Mouse (Mus musculus) midbrain, postnatal 0 days (tissue): ENCODE measurements at regions not wholly inside any gene's neighbourhood (a gene's known extent, or its start where the extent isn't known, plus 50 kb on each side); places are given as distances from the start of the nearest gene placed in this dataset.

Source experiments
- ATAC-seq: fragments of 200-750 bp; cut with Nextera tagmentation; 2 replicates; pipeline ENCODE4 v1.8.0; 2017; ENCODE audit warnings: moderate number of reproducible peaks, mild to moderate bottlenecking, moderate TSS enrichment, moderate library complexity; ENCODE audit not compliant: low FRiP score
- DNase-seq: peaks from one replicate; pipeline ENCODE4 v3.0.0-alpha.2; 2015; ENCODE audit warnings: low spot score
- H3K27ac ChIP-seq: fragments of 300-500 bp; sonication (generic); 2 replicates; pipeline ENCODE4 v1.5.1; 2014; ENCODE audit warnings: low read depth, mild to moderate bottlenecking, low read length, mixed read lengths
- H3K27me3 ChIP-seq: fragments of 300-500 bp; sonication (generic); 2 replicates; pipeline ENCODE4 v1.6.1; 2014; ENCODE audit warnings: low read length, control low read depth, mixed read lengths; ENCODE audit not compliant: insufficient read depth
- H3K36me3 ChIP-seq: fragments of 300-500 bp; sonication (generic); 2 replicates; pipeline ENCODE4 v1.6.1; 2014; ENCODE audit warnings: low read length, control low read depth, mixed read lengths; ENCODE audit not compliant: insufficient read depth
- H3K4me1 ChIP-seq: fragments of 300-500 bp; sonication (generic); 2 replicates; pipeline ENCODE4 v1.6.1; 2014; ENCODE audit warnings: mild to moderate bottlenecking, control low read depth, antibody characterized with exemption, low read length, mixed read lengths; ENCODE audit not compliant: insufficient read depth
- H3K4me2 ChIP-seq: fragments of 300-500 bp; sonication (generic); 2 replicates; pipeline ENCODE4 v1.6.1; 2014; ENCODE audit warnings: low read depth, mild to moderate bottlenecking, low read length, mixed read lengths; ENCODE audit not compliant: poor library complexity, severe bottlenecking
- H3K4me3 ChIP-seq: fragments of 300-500 bp; sonication (generic); 2 replicates; pipeline ENCODE4 v1.5.1; 2014; ENCODE audit warnings: low read depth, mild to moderate bottlenecking, low read length, moderate library complexity
- H3K9ac ChIP-seq: fragments of 300-500 bp; sonication (generic); replicated peaks from 2 replicates; pipeline ENCODE4 v1.6.1; 2014; ENCODE audit warnings: mild to moderate bottlenecking, low read length, moderate library complexity, mixed read lengths; ENCODE audit not compliant: poor library complexity, severe bottlenecking
- H3K9me3 ChIP-seq: fragments of 300-500 bp; sonication (generic); 2 replicates; pipeline ENCODE4 v1.6.1; 2016; ENCODE audit warnings: low read length, control low read depth
- CTCF ChIP-seq: IDR thresholded peaks from 2 replicates; pipeline ENCODE4 v1.5.1; 2016; ENCODE audit warnings: antibody characterized with exemption, mild to moderate bottlenecking
- WGBS: fragments of 180-500 bp; shearing (Covaris S2); extraction: QIAGEN DNeasy Blood & Tissue Kit; methylation state at CpG from one replicate; pipeline ENCODE4 v1.1.7; 2014; 5-methylcytosine and 5-hydroxymethylcytosine counted together

DNA sequence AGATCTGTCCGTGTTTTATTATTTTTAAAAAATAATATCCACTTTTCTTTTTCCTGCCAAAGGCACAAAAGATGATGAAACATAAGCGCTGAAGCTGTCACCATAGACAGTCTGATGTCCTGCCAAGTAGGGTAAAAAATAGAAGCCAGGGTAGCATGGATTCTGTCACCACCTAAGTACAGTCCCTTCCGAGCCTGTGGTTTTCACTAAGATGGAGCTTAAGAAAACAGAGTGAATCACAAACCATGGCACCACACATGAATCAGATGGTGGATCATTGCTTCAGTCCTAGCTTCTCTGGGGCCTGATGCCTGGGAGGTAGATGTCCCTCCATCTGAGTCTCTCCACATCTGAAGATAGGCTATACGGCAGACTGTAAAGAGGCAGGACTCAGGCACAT is 55.9 kb upstream of the Fmod start:
- no peaks in the 10 kb centered on the region for H3K27me3 ChIP-seq
- H3K27ac ChIP-seq = no peak overlapping the region
- H3K9ac ChIP-seq = no peak overlapping the region
- DNase-seq (no peak), ATAC-seq (no peak)
- 94% methylated on average over 4 of the region's 4 CpGs for WGBS
- no peaks in the 10 kb centered on the region for H3K4me1 ChIP-seq
- H3K36me3 ChIP-seq = no peaks in the 10 kb centered on the region
- no peaks in the 10 kb centered on the region for H3K9me3 ChIP-seq
- no peak overlapping the region for H3K4me3 ChIP-seq
- H3K4me2 ChIP-seq = no peak overlapping the region
- no peak for TF ChIP-seq CTCF

DNA sequence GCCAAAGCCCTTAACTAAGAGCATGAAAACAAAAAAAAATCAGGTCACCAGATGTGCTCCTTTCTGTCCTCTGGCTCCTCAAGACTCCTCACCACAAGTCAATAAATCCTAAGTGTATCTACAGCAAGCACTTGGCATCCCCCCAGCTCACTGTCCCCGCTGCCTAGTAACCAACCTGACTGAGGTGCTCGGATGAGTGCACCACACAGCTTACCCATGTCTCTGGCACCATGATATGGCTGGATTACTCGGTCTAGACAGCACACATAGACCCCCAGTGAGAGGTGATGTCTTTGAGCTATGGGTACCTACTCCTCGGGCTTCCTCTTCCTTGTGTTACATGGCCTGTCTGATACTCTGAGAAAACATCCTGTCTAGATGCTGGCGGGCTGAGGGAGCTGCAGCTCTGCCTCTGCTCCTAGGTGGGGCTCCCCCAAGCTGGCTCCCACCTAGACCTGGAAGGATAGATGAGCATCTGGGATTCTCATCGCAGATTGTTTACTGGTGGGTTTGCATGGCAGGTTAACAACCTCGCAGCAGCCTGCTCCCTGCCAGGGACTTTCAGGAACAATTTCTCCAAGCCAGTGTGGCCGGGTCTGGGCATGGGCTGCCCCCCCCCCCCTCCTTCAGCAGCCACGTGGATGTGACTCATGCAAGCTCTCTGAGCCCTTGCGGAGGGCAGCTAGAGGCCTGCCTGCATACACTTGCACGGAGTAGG is 57.2 kb upstream of the Prelp start:
- no peak for TF ChIP-seq CTCF
- H3K4me2 ChIP-seq = no peak overlapping the region
- no peaks in the 10 kb centered on the region for H3K9me3 ChIP-seq
- DNase-seq (peak; percentile 71), ATAC-seq (no peak)
- no peaks in the 10 kb centered on the region for H3K27me3 ChIP-seq
- H3K27ac ChIP-seq = no peak overlapping the region
- H3K36me3 ChIP-seq = no peaks in the 10 kb centered on the region
- H3K4me3 ChIP-seq = no peak overlapping the region
- no peak overlapping the region for H3K9ac ChIP-seq
- WGBS = 67% methylated on average over 11 of the region's 11 CpGs
- no peaks in the 10 kb centered on the region for H3K4me1 ChIP-seq

DNA sequence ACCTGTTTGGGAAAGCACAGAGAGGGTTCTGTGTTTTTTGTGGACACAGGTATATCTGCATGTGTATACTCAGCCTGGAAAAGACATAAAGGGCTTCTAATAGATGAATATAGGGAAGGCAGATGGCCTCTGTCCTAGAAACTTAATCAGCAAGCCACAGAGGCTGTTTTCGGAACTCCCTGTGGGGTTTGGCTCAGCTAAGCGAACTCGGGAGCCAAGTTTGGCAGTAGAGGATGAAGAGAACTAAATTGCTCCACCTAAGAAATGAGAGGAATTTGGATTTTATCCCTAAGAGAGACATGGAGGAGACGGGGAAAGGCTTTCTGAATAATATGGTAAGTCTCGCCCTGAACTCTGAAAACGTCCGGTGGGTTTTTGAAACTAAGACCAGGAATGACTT is 56.0 kb upstream of the Prelp start:
- Histone ChIP-seq H3K9ac (no peak overlapping the region), H3K9me3 (no peaks in the 10 kb centered on the region), H3K27ac (no peak overlapping the region), H3K4me3 (no peak overlapping the region), H3K36me3 (no peaks in the 10 kb centered on the region), H3K4me2 (no peak overlapping the region), H3K4me1 (no peaks in the 10 kb centered on the region), H3K27me3 (no peaks in the 10 kb centered on the region)
- no peak for TF ChIP-seq CTCF
- 73% methylated on average over 7 of the region's 7 CpGs for WGBS
- no peak for ATAC-seq
- DNase-seq = peak; percentile 47

DNA sequence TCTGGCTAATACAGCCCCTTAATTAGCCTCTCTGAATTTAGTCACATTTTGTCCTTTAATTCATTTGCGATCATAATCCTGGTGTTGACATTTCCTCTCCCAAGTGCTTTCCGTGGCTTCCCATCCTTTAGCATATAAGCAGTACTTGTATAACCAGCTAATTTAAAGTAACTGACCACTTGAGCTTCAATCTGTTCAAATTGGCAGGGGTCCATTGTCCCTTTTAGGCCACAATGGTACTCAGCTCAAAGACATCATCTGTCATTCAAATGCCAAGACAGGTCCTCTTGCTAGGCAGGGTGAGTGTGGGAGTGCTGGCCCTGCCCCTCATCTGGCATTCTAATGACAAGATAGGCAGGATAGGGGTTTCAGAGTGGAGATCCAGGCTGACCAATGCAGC is 52.6 kb upstream of the Prelp start:
- no peak for DNase-seq
- Histone ChIP-seq H3K27ac (no peak overlapping the region), H3K9ac (no peak overlapping the region), H3K4me2 (no peak overlapping the region), H3K4me1 (no peaks in the 10 kb centered on the region), H3K4me3 (no peak overlapping the region), H3K9me3 (no peaks in the 10 kb centered on the region), H3K36me3 (no peaks in the 10 kb centered on the region), H3K27me3 (no peaks in the 10 kb centered on the region)
- 70% methylated on average over 2 of the region's 2 CpGs for WGBS
- ATAC-seq = no peak
- TF ChIP-seq CTCF = no peak

DNA sequence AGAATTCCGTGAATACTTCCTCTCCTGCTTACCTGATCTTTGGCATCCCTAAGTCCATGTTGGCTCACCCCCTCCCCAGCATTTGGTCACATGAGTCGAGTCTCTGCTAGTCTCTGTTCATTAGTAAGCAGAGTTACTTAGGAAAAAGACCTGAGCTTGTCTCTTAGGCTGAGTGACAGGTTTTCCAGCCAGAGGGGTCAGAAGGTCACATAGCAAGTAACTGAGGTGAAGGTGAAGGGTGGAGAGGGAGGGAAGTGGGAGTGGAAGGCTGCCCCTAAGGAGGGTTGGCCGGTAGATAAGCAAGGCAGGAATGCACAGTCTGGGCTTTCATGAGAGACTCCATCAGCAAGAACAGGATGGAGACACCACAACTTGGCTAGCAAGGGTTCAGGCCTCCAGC is 50.1 kb upstream of the Prelp start:
- Histone ChIP-seq H3K27ac (no peak overlapping the region), H3K36me3 (no peaks in the 10 kb centered on the region)

More for the DNA sequence above, 50.1 kb upstream of the Prelp start:
- DNase-seq (no peak), ATAC-seq (no peak)
- no peaks in the 10 kb centered on the region for H3K4me1 ChIP-seq
- no peaks in the 10 kb centered on the region for H3K27me3 ChIP-seq
- 66% methylated on average over 3 of the region's 3 CpGs for WGBS
- H3K9ac ChIP-seq = no peak overlapping the region
- H3K4me3 ChIP-seq = no peak overlapping the region
- no peak overlapping the region for H3K4me2 ChIP-seq
- H3K9me3 ChIP-seq = no peaks in the 10 kb centered on the region
- TF ChIP-seq CTCF = no peak
